Mouse (Mus musculus) small intestine, adult 2 months (tissue): ENCODE measurements at regions not wholly inside any gene's neighbourhood (a gene's known extent, or its start where the extent isn't known, plus 50 kb on each side); places are given as distances from the start of the nearest gene placed in this dataset.

Experiments used
- CTCF ChIP-seq: fragments of 200-500 bp; IDR thresholded peaks from 2 replicates; pipeline ENCODE4 v1.5.1; 2012; ENCODE audit warnings: low read depth, mild to moderate bottlenecking, control low read depth, inconsistent platforms, low read length, moderate library complexity, mixed read lengths; ENCODE audit not compliant: insufficient replicate concordance, insufficient read length; ENCODE audit errors: extremely low read depth
- POLR2A ChIP-seq: fragments of 200-500 bp; IDR thresholded peaks from 2 replicates; pipeline ENCODE4 v1.6.1; 2012; ENCODE audit warnings: low read depth, mild to moderate bottlenecking, control low read depth, inconsistent platforms, low read length, moderate library complexity

- TF ChIP-seq CTCF (no peak), POLR2A (no peak)
Observed at GRCm38 (mm10) chr8:49485284-49485683, 641.5 kb upstream of the Tenm3 start.
